Mouse (Mus musculus): ENCODE data around the gene Zcchc17. TPM values are rescaled to one million over a fixed set of nuclear protein-coding genes. Genes with fewer than 3 reads are reported as not detected.

Gene Zcchc17
- total and polyA plus RNA-seq, 3 experiments = 31.7 to 67.7 (median 51.8) TPM

GRCm38 (mm10) chr4:130387256-130387655, 27.5 kb upstream of the Zcchc17 start:
- H3K36me3 ChIP-seq (replicated peaks in 1 of 2; ENCODE audit: control insufficient read depth in 1 of 2, insufficient read depth in 1 of 2, low read length in 1 of 2) = peaks cover 56 to 91% of the 10 kb centered on the region in 2 experiments
- dilution Hi-C loops (cut with MboI; ENCODE audit: extremely low pct_ligation_motif_present, extremely low pct_unique_long_range_greater_than_20kb, low sequenced_read_pairs) = no loop called here

GRCm38 (mm10) chr4:130380418-130380817, 20.7 kb upstream of the Zcchc17 start:
- Histone ChIP-seq H3K36me3 (replicated peaks in 1 of 2; ENCODE audit: control insufficient read depth in 1 of 2, insufficient read depth in 1 of 2, low read length in 1 of 2) (peaks cover 65 to 94% of the 10 kb centered on the region in 2 experiments), H3K9me3 (replicated peaks; ENCODE audit: low read length) (peaks cover 7% of the 10 kb centered on the region), H3K27me3 (replicated peaks) (no peaks in the 10 kb centered on the region), H3K4me1 (ENCODE audit: control insufficient read depth in 1 of 2, insufficient read depth in 2 of 2) (peaks cover 0 to 13% of the 10 kb centered on the region in 2 experiments; a peak in 2 of 4 replicates), H3K79me2 (replicated peaks; ENCODE audit: control insufficient read depth, extremely low read depth, insufficient read depth, poor library complexity, severe bottlenecking) (no peaks in the 10 kb centered on the region; the same call in 1 of the 2 replicates), H3K4me2 (ENCODE audit: insufficient read depth, low read depth, poor library complexity, severe bottlenecking) (no peak overlapping the region), H3K4me3 (replicated peaks in 1 of 3; ENCODE audit: low read depth in 2 of 3, low read length in 2 of 3, poor library complexity in 1 of 3) (no peak overlapping the region), H3K27ac (ENCODE audit: insufficient read depth, low read depth) (no peak overlapping the region), H3K9ac (ENCODE audit: insufficient read depth, low read depth) (no peak overlapping the region)
- no peak for DNase-seq (ENCODE audit: extremely low read depth)
- no peak for TF ChIP-seq BHLHE40 (IDR thresholded peaks at IDR 0.05; ENCODE audit: low read depth, low read length)
- TF ChIP-seq CTCF (conservative IDR thresholded peaks at IDR 0.05 in 1 of 2, IDR thresholded peaks at IDR 0.05 in 1 of 2; ENCODE audit: low read depth in 2 of 2, low read length in 2 of 2) = peak in 1 of 2 experiments; percentile 25; a peak in 1 of 4 replicates
- TF ChIP-seq MXI1 (IDR thresholded peaks at IDR 0.05; ENCODE audit: low read depth, low read length) = no peak
- in situ Hi-C loops (cut with MboI; ENCODE audit: low pct_ligation_motif_present, low pct_unique_long_range_greater_than_20kb, low sequenced_read_pairs) = no loop called here
- dilution Hi-C loops (cut with MboI; ENCODE audit: extremely low pct_ligation_motif_present, extremely low pct_unique_long_range_greater_than_20kb, low sequenced_read_pairs) = no loop called here

More at GRCm38 (mm10) chr4:130387256-130387655, 27.5 kb upstream of the Zcchc17 start:
- Histone ChIP-seq H3K27me3 (replicated peaks) (no peaks in the 10 kb centered on the region), H3K4me2 (ENCODE audit: insufficient read depth, low read depth, poor library complexity, severe bottlenecking) (no peak overlapping the region), H3K9me3 (replicated peaks; ENCODE audit: low read length) (no peaks in the 10 kb centered on the region), H3K9ac (ENCODE audit: insufficient read depth, low read depth) (peak overlapping the region; percentile 9; the same call in 1 of the 2 replicates), H3K4me3 (replicated peaks in 1 of 3; ENCODE audit: low read depth in 2 of 3, low read length in 2 of 3, poor library complexity in 1 of 3) (no peak overlapping the region), H3K27ac (ENCODE audit: insufficient read depth, low read depth) (peak overlapping the region; percentile 54), H3K79me2 (replicated peaks; ENCODE audit: control insufficient read depth, extremely low read depth, insufficient read depth, poor library complexity, severe bottlenecking) (no peaks in the 10 kb centered on the region; the same call in 1 of the 2 replicates), H3K4me1 (ENCODE audit: control insufficient read depth in 1 of 2, insufficient read depth in 2 of 2) (peaks cover 11 to 45% of the 10 kb centered on the region in 2 experiments)
- DNase-seq (ENCODE audit: extremely low read depth) = peak; percentile 53
- TF ChIP-seq BHLHE40 (IDR thresholded peaks at IDR 0.05; ENCODE audit: low read depth, low read length) (no peak), MAFK (IDR thresholded peaks at IDR 0.05; ENCODE audit: insufficient replicate concordance, low read length) (no peak), IRF4 (IDR thresholded peaks at IDR 0.05; ENCODE audit: low read depth, low read length) (no peak), MEF2A (IDR thresholded peaks at IDR 0.05; ENCODE audit: borderline replicate concordance, low read depth, low read length) (no peak), NRF1 (IDR thresholded peaks at IDR 0.05; ENCODE audit: low read depth, low read length) (no peak), NELFE (IDR thresholded peaks at IDR 0.05; ENCODE audit: low read depth, low read length) (no peak), SMC3 (IDR thresholded peaks at IDR 0.05; ENCODE audit: low read depth, low read length) (no peak), MYC (IDR thresholded peaks at IDR 0.05; ENCODE audit: low read depth, low read length) (0 out of 2 replicates have a peak, but pooled peaks have one; percentile 18)
- in situ Hi-C loops (cut with MboI; ENCODE audit: low pct_ligation_motif_present, low pct_unique_long_range_greater_than_20kb, low sequenced_read_pairs) = no loop called here

- Histone ChIP-seq H3K4me1 (ENCODE audit: control insufficient read depth in 1 of 2, insufficient read depth in 2 of 2) (peaks cover 0 to 2% of the 10 kb centered on the region in 2 experiments; a peak in 2 of 4 replicates), H3K79me2 (replicated peaks; ENCODE audit: control insufficient read depth, extremely low read depth, insufficient read depth, poor library complexity, severe bottlenecking) (no peaks in the 10 kb centered on the region; the same call in 1 of the 2 replicates), H3K36me3 (replicated peaks in 1 of 2; ENCODE audit: control insufficient read depth in 1 of 2, insufficient read depth in 1 of 2, low read length in 1 of 2) (peaks cover 69 to 96% of the 10 kb centered on the region in 2 experiments), H3K27ac (ENCODE audit: insufficient read depth, low read depth) (no peak overlapping the region), H3K4me2 (ENCODE audit: insufficient read depth, low read depth, poor library complexity, severe bottlenecking) (no peak overlapping the region), H3K9me3 (replicated peaks; ENCODE audit: low read length) (peaks cover 7% of the 10 kb centered on the region), H3K4me3 (replicated peaks in 1 of 3; ENCODE audit: low read depth in 2 of 3, low read length in 2 of 3, poor library complexity in 1 of 3) (no peak overlapping the region), H3K27me3 (replicated peaks) (no peaks in the 10 kb centered on the region), H3K9ac (ENCODE audit: insufficient read depth, low read depth) (no peak overlapping the region)
- dilution Hi-C loops (cut with MboI; ENCODE audit: extremely low pct_ligation_motif_present, extremely low pct_unique_long_range_greater_than_20kb, low sequenced_read_pairs) = no loop called here
- no peak for DNase-seq (ENCODE audit: extremely low read depth)
- in situ Hi-C loops (cut with MboI; ENCODE audit: low pct_ligation_motif_present, low pct_unique_long_range_greater_than_20kb, low sequenced_read_pairs) = no loop called here
- no peak for TF ChIP-seq USF1 (IDR thresholded peaks at IDR 0.05; ENCODE audit: low read depth, low read length)
- TF ChIP-seq EP300 (IDR thresholded peaks at IDR 0.05; ENCODE audit: low read length) = no peak
- TF ChIP-seq CHD1 (IDR thresholded peaks at IDR 0.05; ENCODE audit: low read depth, low read length) = no peak
Observed at GRCm38 (mm10) chr4:130379181-130379580, 19.4 kb upstream of the Zcchc17 start.
